Mouse (Mus musculus): Measurements from ENCODE around the gene Ccm2.

- TF ChIP-seq CTCF (IDR thresholded peaks at IDR 0.05; ENCODE audit: low read depth) (no peak), EP300 (IDR thresholded peaks at IDR 0.05; ENCODE audit: low read depth) (no peak)
These were observed 41.6 kb downstream of the Ccm2 start for GRCm38 (mm10) chr11:6588295-6588694.
